Mouse (Mus musculus) MEL (cell line): ENCODE results near the gene Notch2. TPM values are rescaled to one million over a fixed set of nuclear protein-coding genes. Genes with fewer than 3 reads are reported as not detected.

Experiments used
- DNase-seq: peaks from one replicate; pipeline ENCODE4 v3.0.0; 2011; ENCODE audit warnings: low read depth, low spot score
- H3K27ac ChIP-seq: 2 replicates; pipeline ENCODE4 v1.5.1; 2012; ENCODE audit warnings: low read depth, mild to moderate bottlenecking, control low read depth, low read length, moderate library complexity; ENCODE audit not compliant: control insufficient read depth
- H3K27me3 ChIP-seq, 2 experiments: fragments of 150-350 bp in 1 of 2; sonication (generic) in 1 of 2; 2 replicates each; pipeline ENCODE4 v1.6.1; 2012; ENCODE audit warnings: low read length in 2 of 2, mild to moderate bottlenecking in 2 of 2, improper control_type of control experiment in 1 of 2, moderate library complexity in 1 of 2; ENCODE audit not compliant: insufficient read depth in 2 of 2, control insufficient read depth in 1 of 2
- H3K36me3 ChIP-seq, 2 experiments: 2 replicates each; pipeline ENCODE4 v1.6.1; 2012 to 2014; ENCODE audit warnings: low read length in 2 of 2, improper control_type of control experiment in 1 of 2, inconsistent platforms in 1 of 2, mild to moderate bottlenecking in 1 of 2; ENCODE audit not compliant: insufficient read depth in 2 of 2, control insufficient read depth in 1 of 2
- H3K4me1 ChIP-seq, 2 experiments: fragments of 150-350 bp in 1 of 2; sonication (generic) in 1 of 2; 2 replicates each; pipeline ENCODE4 v1.6.1; 2012; ENCODE audit warnings: low read length in 2 of 2, improper control_type of control experiment in 1 of 2, mild to moderate bottlenecking in 1 of 2; ENCODE audit not compliant: insufficient read depth in 2 of 2, control insufficient read depth in 1 of 2
- H3K4me3 ChIP-seq, 2 experiments: fragments of 150-350 bp in 1 of 2; sonication (generic) in 1 of 2; 2 replicates each; pipeline ENCODE4 v1.5.1; 2012; ENCODE audit warnings: low read depth in 2 of 2, low read length in 2 of 2, mild to moderate bottlenecking in 2 of 2, moderate library complexity in 2 of 2, control low read depth in 1 of 2, improper control_type of control experiment in 1 of 2; ENCODE audit not compliant: control insufficient read depth in 1 of 2, insufficient read depth in 1 of 2
- H3K79me2 ChIP-seq: 2 replicates; pipeline ENCODE4 v1.6.1; 2012; ENCODE audit warnings: mild to moderate bottlenecking, low read length, moderate library complexity; ENCODE audit not compliant: control insufficient read depth, poor library complexity, insufficient read depth
- H3K9ac ChIP-seq: 2 replicates; pipeline ENCODE4 v1.6.1; 2012; ENCODE audit warnings: low read depth, mild to moderate bottlenecking, control low read depth, low read length, moderate library complexity; ENCODE audit not compliant: control insufficient read depth, poor library complexity, severe bottlenecking
- H3K9me3 ChIP-seq: fragments of 150-350 bp; sonication (generic); replicated peaks from 2 replicates; pipeline ENCODE4 v1.6.1; 2012; ENCODE audit warnings: mild to moderate bottlenecking, low read length, improper control_type of control experiment, moderate library complexity; ENCODE audit not compliant: insufficient read depth
- CHD1 ChIP-seq: IDR thresholded peaks from 2 replicates; pipeline ENCODE4 v1.6.1; 2012; ENCODE audit warnings: low read depth, mild to moderate bottlenecking, inconsistent platforms, low read length, improper control_type of control experiment
- E2F4 ChIP-seq: IDR thresholded peaks from 2 replicates; pipeline ENCODE4 v1.6.1; 2011; ENCODE audit warnings: low read depth, low read length, improper control_type of control experiment, borderline replicate concordance
- ETS1 ChIP-seq: IDR thresholded peaks from 2 replicates; pipeline ENCODE4 v1.6.1; 2012; ENCODE audit warnings: low read depth, mild to moderate bottlenecking, inconsistent platforms, low read length, improper control_type of control experiment, moderate library complexity
- GABPA ChIP-seq: IDR thresholded peaks from 2 replicates; pipeline ENCODE4 v1.6.1; 2012; ENCODE audit warnings: low read depth, mild to moderate bottlenecking, inconsistent platforms, low read length, improper control_type of control experiment, moderate library complexity
- GATA1 ChIP-seq: IDR thresholded peaks from 2 replicates; pipeline ENCODE4 v1.6.1; 2011; ENCODE audit warnings: low read depth, low read length, improper control_type of control experiment
- HCFC1 ChIP-seq: IDR thresholded peaks from 2 replicates; pipeline ENCODE4 v1.6.1; 2012; ENCODE audit warnings: low read depth, mild to moderate bottlenecking, inconsistent platforms, low read length, improper control_type of control experiment, moderate library complexity
- MAZ ChIP-seq: IDR thresholded peaks from 2 replicates; pipeline ENCODE4 v1.6.1; 2012; ENCODE audit warnings: low read depth, mild to moderate bottlenecking, inconsistent platforms, low read length, improper control_type of control experiment
- NELFE ChIP-seq: IDR thresholded peaks from 2 replicates; pipeline ENCODE4 v1.6.1; 2011; ENCODE audit warnings: low read depth, low read length, improper control_type of control experiment
- NRF1 ChIP-seq: IDR thresholded peaks from 2 replicates; pipeline ENCODE4 v1.6.1; 2014; ENCODE audit warnings: low read depth, mild to moderate bottlenecking, inconsistent platforms, low read length, improper control_type of control experiment, moderate library complexity; ENCODE audit not compliant: poor library complexity, insufficient read depth, severe bottlenecking
- POLR2AphosphoS2 ChIP-seq: IDR thresholded peaks from 2 replicates; pipeline ENCODE4 v1.6.1; 2011; ENCODE audit warnings: low read length, improper control_type of control experiment
- RCOR1 ChIP-seq: IDR thresholded peaks from 2 replicates; pipeline ENCODE4 v1.6.1; 2012; ENCODE audit warnings: low read depth, mild to moderate bottlenecking, inconsistent platforms, low read length, improper control_type of control experiment
- SIN3A ChIP-seq: IDR thresholded peaks from 2 replicates; pipeline ENCODE4 v1.6.1; 2012; ENCODE audit warnings: low read length, improper control_type of control experiment, inconsistent platforms
- SMC3 ChIP-seq: IDR thresholded peaks from 2 replicates; pipeline ENCODE4 v1.6.1; 2011; ENCODE audit warnings: low read depth, low read length, improper control_type of control experiment
- TAL1 ChIP-seq: IDR thresholded peaks from 2 replicates; pipeline ENCODE4 v1.6.1; 2012; ENCODE audit warnings: mild to moderate bottlenecking, inconsistent platforms, low read length, moderate library complexity, mixed read lengths
- TBP ChIP-seq: IDR thresholded peaks from 2 replicates; pipeline ENCODE4 v1.8.0; 2011; ENCODE audit warnings: low read depth, low read length, improper control_type of control experiment
- UBTF ChIP-seq: IDR thresholded peaks from 2 replicates; pipeline ENCODE4 v1.6.1; 2012; ENCODE audit warnings: low read depth, mild to moderate bottlenecking, inconsistent platforms, low read length, improper control_type of control experiment, moderate library complexity, borderline replicate concordance; ENCODE audit not compliant: insufficient read depth
- USF1 ChIP-seq: IDR thresholded peaks from 2 replicates; pipeline ENCODE4 v1.6.1; 2014; ENCODE audit warnings: low read depth, mild to moderate bottlenecking, inconsistent platforms, low read length, improper control_type of control experiment, moderate library complexity
- ZKSCAN1 ChIP-seq: IDR thresholded peaks from 2 replicates; pipeline ENCODE4 v1.6.1; 2012; ENCODE audit warnings: low read depth, mild to moderate bottlenecking, inconsistent platforms, low read length, improper control_type of control experiment, moderate library complexity
- ZMIZ1 ChIP-seq: IDR thresholded peaks from 2 replicates; pipeline ENCODE4 v1.6.1; 2012; ENCODE audit warnings: low read depth, mild to moderate bottlenecking, inconsistent platforms, low read length, improper control_type of control experiment, moderate library complexity
- polyA plus RNA-seq, 2 experiments: library from polyadenylated mRNA; stranded (reverse) in 1 of 2; unstranded in 1 of 2; fragments of >175 nt in 1 of 2; fragments of >200 nt in 1 of 2; gene quantifications; 2 replicates each; pipeline versions ENCODE4 v1.2.1 to v1.2.4; 2012; ENCODE audit warnings: low replicate concordance in 2 of 2, low read depth in 1 of 2; ENCODE audit not compliant: insufficient read length in 2 of 2, insufficient read depth in 1 of 2, missing spikeins in 1 of 2
- total RNA-seq: library from RNA; depleted of rRNA; stranded (reverse); fragments of 300-350 nt; gene quantifications from 2 replicates; pipeline ENCODE4 v1.2.3, GENCODE M21; 2012; rRNA removed

Notch2 gene
- total and polyA plus RNA-seq, 3 experiments, result 16.2 to 36.6 (median 16.6) TPM

DNA sequence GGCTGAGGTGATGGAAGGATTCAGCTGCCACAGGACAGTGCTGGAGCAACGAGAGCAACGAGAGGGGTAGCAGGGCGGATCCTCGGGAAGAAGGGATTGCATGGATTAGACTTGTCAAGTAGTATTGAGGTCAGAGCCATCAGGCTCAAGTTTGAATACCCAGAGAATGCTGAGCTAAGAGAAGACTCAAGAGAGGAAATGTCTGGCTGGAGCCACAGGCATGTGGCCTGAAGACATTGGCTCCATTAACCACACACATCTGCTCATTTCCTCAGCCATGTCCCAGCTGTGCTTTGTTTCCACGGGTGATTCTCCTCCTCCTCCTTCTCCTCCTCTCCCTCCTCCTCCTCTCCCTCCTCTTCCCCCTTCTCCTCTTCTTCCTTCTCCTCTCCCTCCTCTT is 186.4 kb downstream of the Notch2 start:
- TF ChIP-seq E2F4, result no peak
- TF ChIP-seq GABPA, result no peak
- no peak for TF ChIP-seq SMC3
- TF ChIP-seq RCOR1, result no peak
- TF ChIP-seq CHD1, result no peak
- no peak for TF ChIP-seq MAZ
- TF ChIP-seq TAL1, result no peak
- TF ChIP-seq GATA1, result no peak
- no peak for TF ChIP-seq NRF1
- no peak for TF ChIP-seq SIN3A
- no peak for TF ChIP-seq NELFE
- no peak for TF ChIP-seq UBTF
- no peak for TF ChIP-seq ETS1
- no peak for TF ChIP-seq POLR2AphosphoS2
- TF ChIP-seq ZKSCAN1, result no peak
- TF ChIP-seq TBP, result no peak
- TF ChIP-seq HCFC1, result no peak
- TF ChIP-seq ZMIZ1, result no peak
- no peak for TF ChIP-seq USF1
- peaks cover 11 to 26% of the 10 kb centered on the region in 2 experiments for H3K27me3 ChIP-seq
- no peaks in the 10 kb centered on the region for H3K9me3 ChIP-seq
- H3K79me2 ChIP-seq, result no peaks in the 10 kb centered on the region
- no peak for DNase-seq
- no peak overlapping the region for H3K27ac ChIP-seq
- no peak overlapping the region for H3K9ac ChIP-seq
- H3K4me3 ChIP-seq, result no peak overlapping the region
- H3K36me3 ChIP-seq, result no peaks in the 10 kb centered on the region
- no peaks in the 10 kb centered on the region for H3K4me1 ChIP-seq

Other genes with a start within 250 kb of the Notch2 start
- gene Pde4dip, start 124.8 kb upstream of the Notch2 start, total RNA-seq, result 52.4 and 53.3 TPM in 2 replicates
- 10 to 100 TPM in 1 of 2 experiments, not detected in 1; 47.6 TPM for gene Pde4dip, start 124.8 kb upstream of the Notch2 start, polyA plus RNA-seq
- gene Sec22b, start 112.3 kb upstream of the Notch2 start, total RNA-seq, result 35.3 and 36.8 TPM in 2 replicates
- gene Sec22b, start 112.3 kb upstream of the Notch2 start, polyA plus RNA-seq, result 10 to 100 TPM in 1 of 2 experiments, not detected in 1; 43.3 TPM
- not detected in 2 replicates for gene Adam30, start 147.1 kb downstream of the Notch2 start, total RNA-seq
- gene Adam30, start 147.1 kb downstream of the Notch2 start, polyA plus RNA-seq, result not detected
- not detected in 2 replicates for gene Reg4, start 208.6 kb downstream of the Notch2 start, total RNA-seq
- not detected for gene Reg4, start 208.6 kb downstream of the Notch2 start, polyA plus RNA-seq